Mouse (Mus musculus): ENCODE results near the gene Epn2. TPM values are rescaled to one million over a fixed set of nuclear protein-coding genes. Genes with fewer than 3 reads are reported as not detected.

Gene Epn2
- polyA plus RNA-seq, 2 experiments = 1.7 to 1.9 TPM

GRCm38 (mm10) chr11:61495528-61495927 is 84.0 kb downstream of the Epn2 start:
- 65% methylated on average over 2 of the region's 2 CpGs for WGBS (ENCODE audit: insufficient replicate concordance)
- TF ChIP-seq EP300 (IDR thresholded peaks at IDR 0.05; ENCODE audit: low read depth) (no peak), CTCF (IDR thresholded peaks at IDR 0.05; ENCODE audit: low read depth) (no peak)
- H3K36me3 ChIP-seq (replicated peaks; ENCODE audit: control insufficient read depth, insufficient read depth, low read depth) = no peaks in the 10 kb centered on the region
- no peak overlapping the region for H3K4me3 ChIP-seq (ENCODE audit: insufficient read depth in 1 of 2, low read depth in 2 of 2, low read length in 2 of 2)
- H3K9me3 ChIP-seq (ENCODE audit: control insufficient read depth, low read length) = no peaks in the 10 kb centered on the region
- no peaks in the 10 kb centered on the region for H3K27me3 ChIP-seq (ENCODE audit: control insufficient read depth, insufficient read depth, low read length)
- DNase-seq (ENCODE audit: low read depth in 3 of 3, low spot score in 3 of 3) (no peak), ATAC-seq (ENCODE audit: insufficient read depth) (no peak)
- H3K9ac ChIP-seq (replicated peaks) = no peak overlapping the region
- no peak overlapping the region for H3K27ac ChIP-seq
- H3K4me1 ChIP-seq (replicated peaks; ENCODE audit: control insufficient read depth in 2 of 2, insufficient read depth in 2 of 2, low read length in 1 of 2) = peaks cover 0 to 12% of the 10 kb centered on the region in 2 experiments; a peak in 3 of 4 replicates
- H3K4me2 ChIP-seq (ENCODE audit: low read depth) = no peak overlapping the region

- DNase-seq (ENCODE audit: low read depth in 3 of 3, low spot score in 3 of 3) = peak; percentile 95 to 96 (median 95)
- peak within 1 kb of the TSS; percentile 74 to 84 for H3K4me3 ChIP-seq (ENCODE audit: insufficient read depth in 1 of 2, low read depth in 2 of 2, low read length in 2 of 2)
- H3K4me1 ChIP-seq (replicated peaks; ENCODE audit: control insufficient read depth in 2 of 2, insufficient read depth in 2 of 2, low read length in 1 of 2) = peaks cover 0 to 12% of the 10 kb centered on the region in 2 experiments; a peak in 3 of 4 replicates
- no peaks in the 10 kb centered on the region for H3K9me3 ChIP-seq (ENCODE audit: control insufficient read depth, low read length)
- H3K36me3 ChIP-seq (replicated peaks; ENCODE audit: control insufficient read depth, insufficient read depth, low read depth) = no peaks in the 10 kb centered on the region
- peak within 1 kb of the TSS; percentile 94 for H3K4me2 ChIP-seq (ENCODE audit: low read depth)
- H3K9ac ChIP-seq (replicated peaks) = peak within 1 kb of the TSS; percentile 78
- WGBS (ENCODE audit: insufficient replicate concordance) = under 1% methylated on average over 62 of the region's 62 CpGs
- TF ChIP-seq EP300 (IDR thresholded peaks at IDR 0.05; ENCODE audit: low read depth) (no peak), CTCF (IDR thresholded peaks at IDR 0.05; ENCODE audit: low read depth) (no peak)
- peak; percentile 97 for ATAC-seq (ENCODE audit: insufficient read depth)
- H3K27ac ChIP-seq = peak within 1 kb of the TSS; percentile 6; the same call in 1 of the 2 replicates
- no peaks in the 10 kb centered on the region for H3K27me3 ChIP-seq (ENCODE audit: control insufficient read depth, insufficient read depth, low read length)
These were observed 85.1 kb downstream of the Epn2 start, which contains the start of gene Mapk7 for GRCm38 (mm10) chr11:61494129-61494997. TSS of gene Mapk7 (minus strand) at chr11:61494406.

- Histone ChIP-seq H3K4me2 (ENCODE audit: low read depth) (peak overlapping the region; percentile 94), H3K27me3 (ENCODE audit: control insufficient read depth, insufficient read depth, low read length) (no peaks in the 10 kb centered on the region), H3K4me3 (ENCODE audit: insufficient read depth in 1 of 2, low read depth in 2 of 2, low read length in 2 of 2) (peak overlapping the region; percentile 74 to 84), H3K36me3 (replicated peaks; ENCODE audit: control insufficient read depth, insufficient read depth, low read depth) (no peaks in the 10 kb centered on the region), H3K9me3 (ENCODE audit: control insufficient read depth, low read length) (no peaks in the 10 kb centered on the region), H3K9ac (replicated peaks) (peak overlapping the region; percentile 75), H3K4me1 (replicated peaks; ENCODE audit: control insufficient read depth in 2 of 2, insufficient read depth in 2 of 2, low read length in 1 of 2) (peaks cover 0 to 12% of the 10 kb centered on the region in 2 experiments; a peak in 3 of 4 replicates), H3K27ac (no peak overlapping the region)
- ATAC-seq (ENCODE audit: insufficient read depth) = peak; percentile 69
- no peak for DNase-seq (ENCODE audit: low read depth in 3 of 3, low spot score in 3 of 3)
- 2% methylated on average over 48 of the region's 50 CpGs for WGBS (ENCODE audit: insufficient replicate concordance)
- TF ChIP-seq CTCF (IDR thresholded peaks at IDR 0.05; ENCODE audit: low read depth) (no peak), EP300 (IDR thresholded peaks at IDR 0.05; ENCODE audit: low read depth) (no peak)
These were observed 85.9 kb downstream of the Epn2 start for GRCm38 (mm10) chr11:61493525-61494128.

- H3K4me2 ChIP-seq (ENCODE audit: low read depth) = peak overlapping the region; percentile 94
- TF ChIP-seq CTCF (IDR thresholded peaks at IDR 0.05; ENCODE audit: low read depth) (no peak), EP300 (IDR thresholded peaks at IDR 0.05; ENCODE audit: low read depth) (no peak)
- peak overlapping the region; percentile 74 to 84 for H3K4me3 ChIP-seq (ENCODE audit: insufficient read depth in 1 of 2, low read depth in 2 of 2, low read length in 2 of 2)
- whole genome bisulfite sequencing (ENCODE audit: insufficient replicate concordance) = 65% methylated on average over 12 of the region's 12 CpGs
- peak overlapping the region; percentile 75 for H3K9ac ChIP-seq (replicated peaks)
- no peak overlapping the region for H3K27ac ChIP-seq
- H3K27me3 ChIP-seq (ENCODE audit: control insufficient read depth, insufficient read depth, low read length) = no peaks in the 10 kb centered on the region
- peaks cover 0 to 12% of the 10 kb centered on the region in 2 experiments; a peak in 3 of 4 replicates for H3K4me1 ChIP-seq (replicated peaks; ENCODE audit: control insufficient read depth in 2 of 2, insufficient read depth in 2 of 2, low read length in 1 of 2)
- H3K36me3 ChIP-seq (replicated peaks; ENCODE audit: control insufficient read depth, insufficient read depth, low read depth) = no peaks in the 10 kb centered on the region
- ATAC-seq (ENCODE audit: insufficient read depth) (no peak), DNase-seq (ENCODE audit: low read depth in 3 of 3, low spot score in 3 of 3) (no peak)
- no peaks in the 10 kb centered on the region for H3K9me3 ChIP-seq (ENCODE audit: control insufficient read depth, low read length)
These were observed 86.6 kb downstream of the Epn2 start for GRCm38 (mm10) chr11:61492749-61493401.
